Mouse (Mus musculus): ENCODE data around the gene C1qtnf12. TPM values are rescaled to one million over a fixed set of nuclear protein-coding genes. Genes with fewer than 3 reads are reported as not detected.

C1qtnf12 gene
- polyA plus RNA-seq, 1 experiment from 2014 or later, result 137 TPM

GRCm38 (mm10) chr4:155992241-155992905, 30.3 kb downstream of the C1qtnf12 start, which contains the start of the genes B3galt6 and Sdf4:
B3galt6 (minus strand) TSS chr4:155992649.
Sdf4 (plus strand) TSS chr4:155992872.
- H3K4me3 ChIP-seq (ENCODE audit: low read length), result peak within 1 kb of the TSS; percentile 91
- ATAC-seq (ENCODE audit: low FRiP score, low TSS enrichment), result peak; percentile 86
- H3K4me2 ChIP-seq (replicated peaks; ENCODE audit: low read depth, low read length), result peak within 1 kb of the TSS; percentile 99
- H3K27me3 ChIP-seq (ENCODE audit: insufficient read depth, low read length), result no peaks in the 10 kb centered on the region
- peak within 1 kb of the TSS; percentile 96 for H3K27ac ChIP-seq (ENCODE audit: low read length)
- peaks cover 19% of the 10 kb centered on the region for H3K36me3 ChIP-seq (ENCODE audit: insufficient read depth, low read length)
- H3K9ac ChIP-seq (replicated peaks; ENCODE audit: low read length), result peak within 1 kb of the TSS; percentile 94
- under 1% methylated on average over 98 of the region's 99 CpGs for WGBS
- H3K4me1 ChIP-seq (ENCODE audit: insufficient read depth, low read length), result peaks cover 24% of the 10 kb centered on the region
- H3K9me3 ChIP-seq (ENCODE audit: low read length), result no peaks in the 10 kb centered on the region

GRCm38 (mm10) chr4:155992906-155993547, 30.9 kb downstream of the C1qtnf12 start:
- H3K36me3 ChIP-seq (ENCODE audit: insufficient read depth, low read length), result peaks cover 26% of the 10 kb centered on the region
- H3K27me3 ChIP-seq (ENCODE audit: insufficient read depth, low read length), result no peaks in the 10 kb centered on the region
- peak; percentile 92 for ATAC-seq (ENCODE audit: low FRiP score, low TSS enrichment)
- H3K27ac ChIP-seq (ENCODE audit: low read length), result peak overlapping the region; percentile 94
- H3K9me3 ChIP-seq (ENCODE audit: low read length), result no peaks in the 10 kb centered on the region
- peak overlapping the region; percentile 91 for H3K4me3 ChIP-seq (ENCODE audit: low read length)
- under 1% methylated on average over 69 of the region's 70 CpGs for WGBS
- H3K4me1 ChIP-seq (ENCODE audit: insufficient read depth, low read length), result peaks cover 24% of the 10 kb centered on the region
- peak overlapping the region; percentile 77 for H3K4me2 ChIP-seq (replicated peaks; ENCODE audit: low read depth, low read length)
- H3K9ac ChIP-seq (replicated peaks; ENCODE audit: low read length), result peak overlapping the region; percentile 94

DNA sequence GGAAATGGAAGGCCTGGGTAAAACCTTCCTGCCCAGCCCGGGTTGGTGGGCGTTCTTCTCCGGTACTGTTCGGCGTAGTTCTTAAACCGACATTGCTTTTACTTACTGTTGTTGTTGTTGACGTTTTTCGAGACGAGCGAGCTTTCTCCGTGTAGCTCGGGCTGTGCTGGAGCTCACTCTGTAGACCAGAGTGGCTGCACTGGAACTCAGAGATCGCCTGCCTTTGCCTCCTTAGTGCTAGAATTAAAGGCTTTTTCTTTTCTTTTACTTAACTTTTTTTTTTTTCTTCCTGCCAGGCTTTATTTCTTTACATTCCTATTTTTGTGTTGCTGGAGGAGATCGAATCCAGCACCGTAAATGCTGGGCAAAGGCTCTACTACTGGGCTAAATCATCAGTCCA, 31.5 kb downstream of the C1qtnf12 start:
- ATAC-seq (ENCODE audit: low FRiP score, low TSS enrichment), result no peak
- H3K9ac ChIP-seq (replicated peaks; ENCODE audit: low read length), result peak overlapping the region; percentile 94
- H3K4me2 ChIP-seq (replicated peaks; ENCODE audit: low read depth, low read length), result peak overlapping the region; percentile 77
- peak overlapping the region; percentile 91 for H3K4me3 ChIP-seq (ENCODE audit: low read length)
- H3K27me3 ChIP-seq (ENCODE audit: insufficient read depth, low read length), result no peaks in the 10 kb centered on the region
- H3K4me1 ChIP-seq (ENCODE audit: insufficient read depth, low read length), result peaks cover 24% of the 10 kb centered on the region
- H3K36me3 ChIP-seq (ENCODE audit: insufficient read depth, low read length), result peaks cover 31% of the 10 kb centered on the region
- H3K9me3 ChIP-seq (ENCODE audit: low read length), result no peaks in the 10 kb centered on the region
- WGBS, result 5% methylated on average over 15 of the region's 15 CpGs
- H3K27ac ChIP-seq (ENCODE audit: low read length), result peak overlapping the region; percentile 94

DNA sequence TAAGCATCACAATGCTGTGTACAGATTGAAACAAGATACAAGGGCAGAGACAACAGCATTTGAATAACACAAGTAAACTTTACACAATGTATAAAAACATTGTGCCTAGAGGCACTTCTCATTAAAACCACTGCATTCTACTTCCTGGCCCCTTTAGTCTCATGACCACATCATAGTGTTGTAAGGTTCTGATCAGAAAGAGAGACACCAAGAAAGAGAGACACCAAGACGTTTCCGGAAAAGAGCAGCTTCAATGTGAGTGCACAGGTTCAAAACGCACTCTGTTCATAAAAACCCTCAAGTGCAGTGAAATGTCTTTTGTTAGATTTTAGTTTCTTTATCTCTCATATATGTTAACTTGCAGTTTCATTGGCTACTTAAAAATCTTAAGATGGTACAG, 42.0 kb downstream of the C1qtnf12 start:
- no peaks in the 10 kb centered on the region for H3K9me3 ChIP-seq (ENCODE audit: low read length)
- no peaks in the 10 kb centered on the region for H3K4me1 ChIP-seq (ENCODE audit: insufficient read depth, low read length)
- ATAC-seq (ENCODE audit: low FRiP score, low TSS enrichment), result no peak
- H3K36me3 ChIP-seq (ENCODE audit: insufficient read depth, low read length), result peaks cover 82% of the 10 kb centered on the region
- no peak overlapping the region for H3K4me3 ChIP-seq (ENCODE audit: low read length)
- no peaks in the 10 kb centered on the region for H3K27me3 ChIP-seq (ENCODE audit: insufficient read depth, low read length)
- 89% methylated on average over 3 of the region's 3 CpGs for WGBS
- no peak overlapping the region for H3K9ac ChIP-seq (replicated peaks; ENCODE audit: low read length)
- no peak overlapping the region for H3K27ac ChIP-seq (ENCODE audit: low read length)
- no peak overlapping the region for H3K4me2 ChIP-seq (replicated peaks; ENCODE audit: low read depth, low read length)

DNA sequence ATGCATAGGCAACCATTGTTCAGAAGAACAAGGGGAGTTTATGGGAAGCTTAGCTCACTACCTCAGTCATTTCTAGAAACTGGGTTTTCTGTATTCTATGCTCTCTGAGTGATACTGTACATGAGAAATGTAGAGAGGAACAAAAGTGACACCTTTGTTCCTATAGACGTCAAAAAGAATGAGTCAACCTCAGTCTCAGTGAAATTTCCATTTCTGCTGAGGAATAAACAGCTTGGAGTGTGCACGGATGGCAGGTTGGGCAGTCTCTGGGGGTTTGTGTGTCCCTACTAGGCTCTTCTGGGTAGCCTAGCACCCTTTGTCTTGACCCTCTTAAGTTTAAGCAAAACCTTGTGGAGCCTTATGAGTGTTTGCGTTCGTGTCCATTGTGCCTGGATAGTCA, 46.3 kb downstream of the C1qtnf12 start:
- H3K9me3 ChIP-seq (ENCODE audit: low read length), result no peaks in the 10 kb centered on the region
- H3K27me3 ChIP-seq (ENCODE audit: insufficient read depth, low read length), result no peaks in the 10 kb centered on the region
- no peaks in the 10 kb centered on the region for H3K4me1 ChIP-seq (ENCODE audit: insufficient read depth, low read length)
- H3K36me3 ChIP-seq (ENCODE audit: insufficient read depth, low read length), result peaks cover 80% of the 10 kb centered on the region
- WGBS, result 94% methylated on average over 4 of the region's 4 CpGs
- H3K4me3 ChIP-seq (ENCODE audit: low read length), result no peak overlapping the region
- no peak overlapping the region for H3K4me2 ChIP-seq (replicated peaks; ENCODE audit: low read depth, low read length)
- no peak overlapping the region for H3K27ac ChIP-seq (ENCODE audit: low read length)
- ATAC-seq (ENCODE audit: low FRiP score, low TSS enrichment), result no peak
- no peak overlapping the region for H3K9ac ChIP-seq (replicated peaks; ENCODE audit: low read length)

DNA sequence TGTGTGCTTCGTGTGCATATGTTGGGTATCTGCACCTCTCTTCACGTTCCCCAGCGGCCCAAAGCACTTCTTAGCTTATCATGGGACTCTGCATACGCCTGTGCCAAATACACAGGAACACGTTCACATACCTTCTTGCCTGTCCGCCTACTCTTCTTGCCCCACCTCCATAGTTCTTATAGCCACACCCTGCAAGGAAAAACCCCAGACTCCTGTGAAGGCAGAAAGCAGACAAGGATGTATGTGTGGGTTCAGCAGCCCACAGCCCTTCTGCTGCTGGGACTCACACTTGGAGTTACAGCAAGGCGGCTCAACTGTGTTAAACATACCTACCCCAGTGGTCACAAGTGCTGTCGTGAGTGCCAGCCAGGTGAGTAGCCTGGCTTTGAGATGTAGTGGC, 51.5 kb downstream of the C1qtnf12 start, which contains the start of gene Tnfrsf4:
Gene Tnfrsf4, plus strand, starts transcription at position 207 of the 400 bp plus-strand sequence.
- Histone ChIP-seq H3K9me3 (ENCODE audit: low read length) (no peaks in the 10 kb centered on the region), H3K4me1 (ENCODE audit: insufficient read depth, low read length) (no peaks in the 10 kb centered on the region), H3K27me3 (ENCODE audit: insufficient read depth, low read length) (no peaks in the 10 kb centered on the region), H3K4me3 (ENCODE audit: low read length) (no peak within 1 kb of the TSS), H3K36me3 (ENCODE audit: insufficient read depth, low read length) (peaks cover 43% of the 10 kb centered on the region), H3K27ac (ENCODE audit: low read length) (no peak within 1 kb of the TSS), H3K4me2 (replicated peaks; ENCODE audit: low read depth, low read length) (no peak within 1 kb of the TSS), H3K9ac (replicated peaks; ENCODE audit: low read length) (no peak within 1 kb of the TSS)
- 80% methylated on average over 8 of the region's 8 CpGs for WGBS
- ATAC-seq (ENCODE audit: low FRiP score, low TSS enrichment), result no peak

DNA sequence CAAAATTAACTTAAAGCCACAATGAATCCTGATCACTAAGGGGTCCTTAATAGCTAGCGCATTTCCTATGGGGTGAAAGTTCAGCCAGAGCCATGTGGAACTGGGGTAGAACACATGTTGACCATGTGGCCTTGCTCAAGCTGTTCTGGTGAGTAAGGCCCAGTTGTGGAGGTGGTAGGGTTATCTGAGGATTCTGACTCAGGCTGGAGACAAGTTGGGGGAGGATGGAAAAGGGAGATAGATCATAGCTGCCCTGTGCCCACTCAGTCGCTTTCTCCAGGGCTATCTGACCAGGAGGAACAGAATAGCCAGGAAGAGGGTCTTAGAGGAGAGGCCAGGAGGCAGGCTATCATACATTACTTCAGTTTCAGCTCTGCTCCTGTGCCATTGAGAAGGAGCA, 52.3 kb downstream of the C1qtnf12 start:
- H3K27ac ChIP-seq (ENCODE audit: low read length), result no peak overlapping the region
- WGBS, result 95% methylated on average over 2 of the region's 2 CpGs
- no peaks in the 10 kb centered on the region for H3K27me3 ChIP-seq (ENCODE audit: insufficient read depth, low read length)
- peaks cover 35% of the 10 kb centered on the region for H3K36me3 ChIP-seq (ENCODE audit: insufficient read depth, low read length)
- no peaks in the 10 kb centered on the region for H3K9me3 ChIP-seq (ENCODE audit: low read length)
- no peak overlapping the region for H3K9ac ChIP-seq (replicated peaks; ENCODE audit: low read length)
- H3K4me1 ChIP-seq (ENCODE audit: insufficient read depth, low read length), result no peaks in the 10 kb centered on the region
- no peak overlapping the region for H3K4me3 ChIP-seq (ENCODE audit: low read length)
- no peak for ATAC-seq (ENCODE audit: low FRiP score, low TSS enrichment)
- H3K4me2 ChIP-seq (replicated peaks; ENCODE audit: low read depth, low read length), result no peak overlapping the region

Other genes with a start within 250 kb of the C1qtnf12 start
- 0.45 and 0.53 TPM in 2 replicates for gene Tmem240, start 227.5 kb upstream of the C1qtnf12 start, polyA plus RNA-seq (2015; fragmentation: Nextera tagmentation; extraction: Ambion mirVana)
- gene Atad3a, start 201.2 kb upstream of the C1qtnf12 start, polyA plus RNA-seq (2015; fragmentation: Nextera tagmentation; extraction: Ambion mirVana), result 138 and 142 TPM in 2 replicates
- 7.4 and 11.3 TPM in 2 replicates for gene Vwa1, start 187.6 kb upstream of the C1qtnf12 start, polyA plus RNA-seq (2015; fragmentation: Nextera tagmentation; extraction: Ambion mirVana)
- 0.32 and 0.33 TPM in 2 replicates for gene Tmem88b, start 176.4 kb upstream of the C1qtnf12 start, polyA plus RNA-seq (2015; fragmentation: Nextera tagmentation; extraction: Ambion mirVana)
- 0.32 and 0.41 TPM in 2 replicates for gene Ankrd65, start 171.9 kb upstream of the C1qtnf12 start, polyA plus RNA-seq (2015; fragmentation: Nextera tagmentation; extraction: Ambion mirVana)
- gene Mrpl20, start 159.4 kb upstream of the C1qtnf12 start, polyA plus RNA-seq (2015; fragmentation: Nextera tagmentation; extraction: Ambion mirVana), result 205 and 209 TPM in 2 replicates
- gene Ccnl2, start 149.8 kb upstream of the C1qtnf12 start, polyA plus RNA-seq (2015; fragmentation: Nextera tagmentation; extraction: Ambion mirVana), result 168 and 179 TPM in 2 replicates
- 143 and 157 TPM in 2 replicates for gene Aurkaip1, start 131.0 kb upstream of the C1qtnf12 start, polyA plus RNA-seq (2015; fragmentation: Nextera tagmentation; extraction: Ambion mirVana)
- 119 and 125 TPM in 2 replicates for gene Mxra8, start 122.6 kb upstream of the C1qtnf12 start, polyA plus RNA-seq (2015; fragmentation: Nextera tagmentation; extraction: Ambion mirVana)
- 5.5 and 6.3 TPM in 2 replicates for gene Dvl1, start 114.9 kb upstream of the C1qtnf12 start, polyA plus RNA-seq (2015; fragmentation: Nextera tagmentation; extraction: Ambion mirVana)
- gene Tas1r3, start 99.0 kb upstream of the C1qtnf12 start, polyA plus RNA-seq (2015; fragmentation: Nextera tagmentation; extraction: Ambion mirVana), result 0.22 and 0.40 TPM in 2 replicates
- 20.0 TPM in 2 replicates for gene Cptp, start 92.9 kb upstream of the C1qtnf12 start, polyA plus RNA-seq (2015; fragmentation: Nextera tagmentation; extraction: Ambion mirVana)
- 72.9 and 80.1 TPM in 2 replicates for gene Ints11, start 92.8 kb upstream of the C1qtnf12 start, polyA plus RNA-seq (2015; fragmentation: Nextera tagmentation; extraction: Ambion mirVana)
- gene Pusl1, start 70.5 kb upstream of the C1qtnf12 start, polyA plus RNA-seq (2015; fragmentation: Nextera tagmentation; extraction: Ambion mirVana), result 51.4 and 55.1 TPM in 2 replicates
- 16.5 and 17.6 TPM in 2 replicates for gene Acap3, start 70.5 kb upstream of the C1qtnf12 start, polyA plus RNA-seq (2015; fragmentation: Nextera tagmentation; extraction: Ambion mirVana)
- 100.0 and 102 TPM in 2 replicates for gene Ube2j2, start 18.5 kb upstream of the C1qtnf12 start, polyA plus RNA-seq (2015; fragmentation: Nextera tagmentation; extraction: Ambion mirVana)
- 18.0 and 18.7 TPM in 2 replicates for gene B3galt6, start 30.3 kb downstream of the C1qtnf12 start, polyA plus RNA-seq (2015; fragmentation: Nextera tagmentation; extraction: Ambion mirVana)
- gene Sdf4, start 30.6 kb downstream of the C1qtnf12 start, polyA plus RNA-seq (2015; fragmentation: Nextera tagmentation; extraction: Ambion mirVana), result 173 and 182 TPM in 2 replicates
- gene Tnfrsf4, start 51.5 kb downstream of the C1qtnf12 start, polyA plus RNA-seq (2015; fragmentation: Nextera tagmentation; extraction: Ambion mirVana), result 0.90 and 1.2 TPM in 2 replicates
- 1.3 and 2.5 TPM in 2 replicates for gene Tnfrsf18, start 63.8 kb downstream of the C1qtnf12 start, polyA plus RNA-seq (2015; fragmentation: Nextera tagmentation; extraction: Ambion mirVana)
- gene Ttll10, start 97.1 kb downstream of the C1qtnf12 start, polyA plus RNA-seq (2015; fragmentation: Nextera tagmentation; extraction: Ambion mirVana), result 7.4 and 10.1 TPM in 2 replicates
- 48.3 and 48.7 TPM in 2 replicates for gene 9430015G10Rik, start 147.7 kb downstream of the C1qtnf12 start, polyA plus RNA-seq (2015; fragmentation: Nextera tagmentation; extraction: Ambion mirVana)
- 0.19 and 0.32 TPM in 2 replicates for gene Rnf223, start 168.2 kb downstream of the C1qtnf12 start, polyA plus RNA-seq (2015; fragmentation: Nextera tagmentation; extraction: Ambion mirVana)
- gene Agrn, start 235.2 kb downstream of the C1qtnf12 start, polyA plus RNA-seq (2015; fragmentation: Nextera tagmentation; extraction: Ambion mirVana), result 109 and 111 TPM in 2 replicates
- gene Isg15, start 238.5 kb downstream of the C1qtnf12 start, polyA plus RNA-seq (2015; fragmentation: Nextera tagmentation; extraction: Ambion mirVana), result 2.2 and 2.8 TPM in 2 replicates
- 8.1 and 8.7 TPM in 2 replicates for gene AW011738, start 241.0 kb downstream of the C1qtnf12 start, polyA plus RNA-seq (2015; fragmentation: Nextera tagmentation; extraction: Ambion mirVana)

Data from kidney, embryonic 16.5 days (tissue).